Mouse (Mus musculus) forebrain, embryonic 16.5 days (tissue): ENCODE results near the gene Capza3. TPM values are rescaled to one million over a fixed set of nuclear protein-coding genes. Genes with fewer than 3 reads are reported as not detected.
A peak's percentile ranks its signal among the peaks of the same experiment; 100 is the strongest.

ENCODE experiments used
- ATAC-seq: fragments of 200-750 bp; cut with Nextera tagmentation; 2 replicates; pipeline ENCODE4 v1.8.0; 2017; ENCODE audit warnings: mild to moderate bottlenecking, moderate library complexity
- H3K27ac ChIP-seq: fragments of 300-500 bp; sonication (generic); 2 replicates; pipeline ENCODE4 v1.5.1; 2014; ENCODE audit warnings: low read length, control low read depth
- H3K27me3 ChIP-seq: fragments of 300-500 bp; sonication (generic); replicated peaks from 2 replicates; pipeline ENCODE4 v1.6.1; 2014; ENCODE audit warnings: low read length; ENCODE audit not compliant: control insufficient read depth, insufficient read depth
- H3K36me3 ChIP-seq: fragments of 300-500 bp; sonication (generic); 2 replicates; pipeline ENCODE4 v1.6.1; 2014; ENCODE audit not compliant: control insufficient read depth, insufficient read depth
- H3K4me1 ChIP-seq: fragments of 300-500 bp; sonication (generic); replicated peaks from 2 replicates; pipeline ENCODE4 v1.6.1; 2014; ENCODE audit warnings: low read length; ENCODE audit not compliant: control insufficient read depth, insufficient read depth
- H3K4me2 ChIP-seq: fragments of 300-500 bp; sonication (generic); 2 replicates; pipeline ENCODE4 v1.6.1; 2014; ENCODE audit warnings: mild to moderate bottlenecking, low read length, control low read depth
- H3K4me3 ChIP-seq: fragments of 300-500 bp; sonication (generic); replicated peaks from 2 replicates; pipeline ENCODE4 v1.5.1; 2014; ENCODE audit warnings: mild to moderate bottlenecking, low read length, control low read depth
- H3K9ac ChIP-seq: fragments of 300-500 bp; sonication (generic); replicated peaks from 2 replicates; pipeline ENCODE4 v1.6.1; 2014; ENCODE audit warnings: low read depth, low read length, control low read depth
- H3K9me3 ChIP-seq: fragments of 300-500 bp; sonication (generic); 2 replicates; pipeline ENCODE4 v1.6.1; 2016; ENCODE audit warnings: low read length; ENCODE audit not compliant: control insufficient read depth
- WGBS: fragments of 180-500 bp; shearing (Covaris S2); extraction: QIAGEN DNeasy Blood & Tissue Kit; methylation state at CpG from one replicate; pipeline ENCODE4 v1.1.7; 2014; 5-methylcytosine and 5-hydroxymethylcytosine counted together
- polyA plus RNA-seq: library from polyadenylated mRNA; unstranded; fragments of >200 nt; fragmentation: Nextera tagmentation; extraction: Ambion mirVana; gene quantifications from 2 replicates; pipeline ENCODE4 v1.2.1, GENCODE M21; 2015

Capza3 gene
- not detected in 2 replicates for polyA plus RNA-seq

- Histone ChIP-seq H3K27ac (no peak within 1 kb of the TSS), H3K4me2 (no peak within 1 kb of the TSS)
- WGBS: 96% methylated on average over 7 of the region's 7 CpGs
These were observed at the start of gene Capza3 for GRCm38 (mm10) chr6:140040952-140041351. Gene Capza3 (plus strand): TSS chr6:140041252.

DNA sequence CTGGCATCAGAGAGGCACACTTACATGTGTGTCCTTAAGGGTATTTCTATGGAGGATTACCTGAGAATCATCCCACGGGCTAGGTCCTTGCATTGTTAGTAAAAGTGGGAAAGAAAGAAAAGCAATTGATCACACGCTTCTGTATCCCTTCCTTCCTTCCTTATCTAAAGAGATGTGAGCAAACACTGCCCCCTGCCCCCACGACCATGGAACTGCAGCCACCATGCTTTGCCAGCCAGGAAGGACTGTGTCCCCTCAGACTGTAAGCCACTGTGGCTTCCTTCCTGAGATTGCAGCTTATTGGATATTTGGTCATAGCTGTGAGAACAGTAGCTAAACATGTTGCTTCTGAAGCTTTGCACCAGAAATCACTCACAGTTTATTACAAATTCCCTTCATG, 35.9 kb upstream of the Capza3 start:
- WGBS: 73% methylated on average over 3 of the region's 3 CpGs
- Histone ChIP-seq H3K4me3 (no peak overlapping the region), H3K9ac (no peak overlapping the region), H3K4me2 (no peak overlapping the region), H3K9me3 (peaks cover 3% of the 10 kb centered on the region; the same call in 1 of the 2 replicates), H3K27me3 (no peaks in the 10 kb centered on the region), H3K36me3 (no peaks in the 10 kb centered on the region), H3K27ac (0 out of 2 replicates have a peak overlapping the region, but pooled peaks have one; percentile 47), H3K4me1 (no peaks in the 10 kb centered on the region)
- no peak for ATAC-seq

More at GRCm38 (mm10) chr6:140040952-140041351, at the start of gene Capza3:
- Histone ChIP-seq H3K4me1 (no peaks in the 10 kb centered on the region), H3K4me3 (no peak within 1 kb of the TSS), H3K9ac (no peak within 1 kb of the TSS), H3K36me3 (no peaks in the 10 kb centered on the region), H3K27me3 (no peaks in the 10 kb centered on the region), H3K9me3 (no peaks in the 10 kb centered on the region)
- ATAC-seq: no peak

DNA sequence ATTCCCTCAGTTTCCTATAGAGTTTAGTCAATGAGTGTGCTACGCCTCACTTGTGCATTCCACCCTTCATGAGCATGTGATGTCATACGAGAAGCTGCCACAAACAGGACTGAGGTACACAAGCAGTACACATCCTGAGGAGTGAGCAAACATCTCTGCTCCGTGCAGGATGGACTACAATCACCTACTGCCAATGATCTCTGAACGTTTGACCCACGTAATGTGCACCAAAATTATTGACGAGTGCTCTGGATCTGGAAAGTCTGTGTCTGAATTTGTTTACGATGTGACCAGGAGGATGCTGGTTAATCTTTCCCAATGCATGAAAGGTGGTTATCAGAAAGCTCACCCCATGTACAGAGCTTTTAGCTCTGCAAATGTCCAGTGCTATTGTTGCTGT, 16.6 kb upstream of the Capza3 start:
- H3K9ac ChIP-seq: no peak overlapping the region
- H3K27ac ChIP-seq: no peak overlapping the region
- H3K27me3 ChIP-seq: no peaks in the 10 kb centered on the region
- ATAC-seq: no peak
- no peaks in the 10 kb centered on the region for H3K36me3 ChIP-seq
- H3K4me2 ChIP-seq: no peak overlapping the region
- no peaks in the 10 kb centered on the region for H3K4me1 ChIP-seq
- no peak overlapping the region for H3K4me3 ChIP-seq
- no peaks in the 10 kb centered on the region for H3K9me3 ChIP-seq
- 86% methylated on average over 7 of the region's 7 CpGs for WGBS

- Histone ChIP-seq H3K4me3 (no peak within 1 kb of the TSS), H3K4me1 (no peaks in the 10 kb centered on the region), H3K36me3 (no peaks in the 10 kb centered on the region), H3K9ac (no peak within 1 kb of the TSS), H3K27me3 (no peaks in the 10 kb centered on the region), H3K4me2 (no peak within 1 kb of the TSS), H3K27ac (no peak within 1 kb of the TSS), H3K9me3 (no peaks in the 10 kb centered on the region)
- ATAC-seq: no peak
- 89% methylated on average over 5 of the region's 5 CpGs for WGBS
These were observed 305 bp downstream of the Capza3 start, which contains the start of gene Plcz1 for GRCm38 (mm10) chr6:140041357-140041756. Gene Plcz1 (minus strand): TSS chr6:140041457.

- Histone ChIP-seq H3K27me3 (no peaks in the 10 kb centered on the region), H3K4me2 (no peak overlapping the region), H3K4me1 (no peaks in the 10 kb centered on the region), H3K27ac (no peak overlapping the region), H3K4me3 (no peak overlapping the region), H3K9ac (no peak overlapping the region), H3K9me3 (no peaks in the 10 kb centered on the region), H3K36me3 (no peaks in the 10 kb centered on the region)
- 87% methylated on average over 5 of the region's 5 CpGs for WGBS
- ATAC-seq: no peak
These were observed 10.4 kb downstream of the Capza3 start for GRCm38 (mm10) chr6:140051476-140051875.

- Histone ChIP-seq H3K4me2 (no peak overlapping the region), H3K27me3 (no peaks in the 10 kb centered on the region), H3K9ac (no peak overlapping the region), H3K27ac (no peak overlapping the region), H3K4me1 (no peaks in the 10 kb centered on the region), H3K9me3 (no peaks in the 10 kb centered on the region), H3K36me3 (no peaks in the 10 kb centered on the region), H3K4me3 (no peak overlapping the region)
- ATAC-seq: no peak
- WGBS: 75% methylated on average over 5 of the region's 5 CpGs
These were observed 13.3 kb downstream of the Capza3 start for GRCm38 (mm10) chr6:140054271-140054928.

GRCm38 (mm10) chr6:140069177-140069576, 28.1 kb downstream of the Capza3 start:
- H3K36me3 ChIP-seq: no peaks in the 10 kb centered on the region
- H3K27ac ChIP-seq: no peak overlapping the region
- H3K4me1 ChIP-seq: no peaks in the 10 kb centered on the region
- no peak overlapping the region for H3K4me2 ChIP-seq
- no peak for ATAC-seq
- no peaks in the 10 kb centered on the region for H3K9me3 ChIP-seq
- no peaks in the 10 kb centered on the region for H3K27me3 ChIP-seq
- H3K4me3 ChIP-seq: no peak overlapping the region
- 82% methylated on average over 8 of the region's 8 CpGs for WGBS
- H3K9ac ChIP-seq: no peak overlapping the region

DNA sequence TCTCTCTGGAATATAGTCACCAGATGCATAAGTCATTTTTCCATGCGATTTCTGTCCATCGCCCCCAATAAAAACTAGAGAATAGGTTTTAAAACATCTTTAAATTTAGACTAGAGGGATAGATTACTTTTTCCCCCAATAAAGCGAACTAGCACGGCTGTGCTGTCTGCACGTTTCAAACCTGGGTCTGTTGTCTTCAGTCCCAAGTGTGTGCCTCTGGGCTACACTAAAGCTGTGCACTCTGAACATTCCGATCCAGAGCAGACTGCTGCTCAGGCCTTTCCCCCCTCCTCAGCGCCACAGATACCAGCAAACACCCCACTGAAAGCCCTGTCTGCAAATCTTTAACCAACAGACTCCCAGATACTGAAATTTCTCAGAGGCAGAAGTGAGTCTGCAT, 39.9 kb downstream of the Capza3 start:
- H3K27me3 ChIP-seq: no peaks in the 10 kb centered on the region
- no peaks in the 10 kb centered on the region for H3K4me1 ChIP-seq
- 91% methylated on average over 7 of the region's 7 CpGs for WGBS
- no peak overlapping the region for H3K27ac ChIP-seq
- no peaks in the 10 kb centered on the region for H3K9me3 ChIP-seq
- no peak overlapping the region for H3K4me2 ChIP-seq
- H3K9ac ChIP-seq: no peak overlapping the region
- H3K36me3 ChIP-seq: no peaks in the 10 kb centered on the region
- no peak for ATAC-seq
- H3K4me3 ChIP-seq: no peak overlapping the region

GRCm38 (mm10) chr6:140081739-140082138, 40.7 kb downstream of the Capza3 start:
- no peak overlapping the region for H3K9ac ChIP-seq
- 76% methylated on average over 3 of the region's 3 CpGs for WGBS
- H3K4me3 ChIP-seq: no peak overlapping the region

GRCm38 (mm10) chr6:140089855-140090254, 48.8 kb downstream of the Capza3 start:
- no peak overlapping the region for H3K9ac ChIP-seq
- no peaks in the 10 kb centered on the region for H3K9me3 ChIP-seq
- no peaks in the 10 kb centered on the region for H3K36me3 ChIP-seq
- H3K27me3 ChIP-seq: no peaks in the 10 kb centered on the region
- 92% methylated on average over 5 of the region's 5 CpGs for WGBS
- no peak overlapping the region for H3K4me2 ChIP-seq
- no peaks in the 10 kb centered on the region for H3K4me1 ChIP-seq
- ATAC-seq: no peak
- H3K27ac ChIP-seq: no peak overlapping the region
- H3K4me3 ChIP-seq: no peak overlapping the region

More at GRCm38 (mm10) chr6:140081739-140082138, 40.7 kb downstream of the Capza3 start:
- H3K9me3 ChIP-seq: no peaks in the 10 kb centered on the region
- no peaks in the 10 kb centered on the region for H3K27me3 ChIP-seq
- no peak overlapping the region for H3K4me2 ChIP-seq
- no peak overlapping the region for H3K27ac ChIP-seq
- H3K4me1 ChIP-seq: no peaks in the 10 kb centered on the region
- ATAC-seq: no peak
- no peaks in the 10 kb centered on the region for H3K36me3 ChIP-seq
